Mouse (Mus musculus) forebrain, embryonic 15.5 days (tissue): ENCODE results near the gene Igbp1. TPM values are rescaled to one million over a fixed set of nuclear protein-coding genes. Genes with fewer than 3 reads are reported as not detected.
A peak's percentile ranks its signal among the peaks of the same experiment; 100 is the strongest.

Experiments used
- ATAC-seq: fragments of 200-750 bp; cut with Nextera tagmentation; replicated peaks from 2 replicates; pipeline ENCODE4 v1.8.0; 2017; ENCODE audit warnings: mild to moderate bottlenecking, moderate TSS enrichment, moderate library complexity
- H3K27ac ChIP-seq: fragments of 300-500 bp; sonication (generic); replicated peaks from 2 replicates; pipeline ENCODE4 v1.5.1; 2015; ENCODE audit warnings: mild to moderate bottlenecking, inconsistent platforms
- H3K27me3 ChIP-seq: fragments of 300-500 bp; sonication (generic); 2 replicates; pipeline ENCODE4 v1.6.1; 2015; ENCODE audit warnings: inconsistent platforms
- H3K36me3 ChIP-seq: fragments of 300-500 bp; sonication (generic); 2 replicates; pipeline ENCODE4 v1.6.1; 2015; ENCODE audit warnings: mild to moderate bottlenecking, inconsistent platforms
- H3K4me1 ChIP-seq: fragments of 300-500 bp; sonication (generic); 2 replicates; pipeline ENCODE4 v1.6.1; 2015; ENCODE audit warnings: inconsistent platforms
- H3K4me2 ChIP-seq: fragments of 300-500 bp; sonication (generic); replicated peaks from 2 replicates; pipeline ENCODE4 v1.6.1; 2015; ENCODE audit warnings: mild to moderate bottlenecking, inconsistent platforms
- H3K4me3 ChIP-seq: fragments of 300-500 bp; sonication (generic); 2 replicates; pipeline ENCODE4 v1.5.1; 2015; ENCODE audit warnings: mild to moderate bottlenecking, inconsistent platforms
- H3K9ac ChIP-seq: fragments of 300-500 bp; sonication (generic); replicated peaks from 2 replicates; pipeline ENCODE4 v1.6.1; 2015; ENCODE audit warnings: mild to moderate bottlenecking, inconsistent platforms
- H3K9me3 ChIP-seq: fragments of 300-500 bp; sonication (generic); 2 replicates; pipeline ENCODE4 v1.6.1; 2016; ENCODE audit warnings: inconsistent platforms
- WGBS: fragments of 180-500 bp; shearing (Covaris S2); methylation state at CpG from one replicate; pipeline ENCODE4 v1.1.7; 2015; ENCODE audit warnings: mixed read lengths; 5-methylcytosine and 5-hydroxymethylcytosine counted together
- polyA plus RNA-seq: library from polyadenylated mRNA; unstranded; fragments of >200 nt; fragmentation: Nextera tagmentation; extraction: Ambion mirVana; gene quantifications from 2 replicates; pipeline ENCODE4 v1.2.1, GENCODE M21; 2015

The Igbp1 gene
- 26.9 and 27.0 TPM in 2 replicates for polyA plus RNA-seq

GRCm38 (mm10) chrX:100494068-100494978, at the start of gene Igbp1:
Gene Igbp1 (plus strand): TSS chrX:100494291.
- 20% methylated on average over 32 of the region's 32 CpGs for WGBS
- peak; percentile 99 for ATAC-seq
- Histone ChIP-seq H3K4me1 (peaks cover 14% of the 10 kb centered on the region), H3K9me3 (no peaks in the 10 kb centered on the region), H3K4me2 (peak within 1 kb of the TSS; percentile 55), H3K9ac (peak within 1 kb of the TSS; percentile 51), H3K4me3 (peak within 1 kb of the TSS; percentile 68), H3K27ac (peak within 1 kb of the TSS; percentile 52; the same call in 1 of the 2 replicates), H3K27me3 (no peaks in the 10 kb centered on the region), H3K36me3 (peaks cover 6% of the 10 kb centered on the region; the same call in 1 of the 2 replicates)

DNA sequence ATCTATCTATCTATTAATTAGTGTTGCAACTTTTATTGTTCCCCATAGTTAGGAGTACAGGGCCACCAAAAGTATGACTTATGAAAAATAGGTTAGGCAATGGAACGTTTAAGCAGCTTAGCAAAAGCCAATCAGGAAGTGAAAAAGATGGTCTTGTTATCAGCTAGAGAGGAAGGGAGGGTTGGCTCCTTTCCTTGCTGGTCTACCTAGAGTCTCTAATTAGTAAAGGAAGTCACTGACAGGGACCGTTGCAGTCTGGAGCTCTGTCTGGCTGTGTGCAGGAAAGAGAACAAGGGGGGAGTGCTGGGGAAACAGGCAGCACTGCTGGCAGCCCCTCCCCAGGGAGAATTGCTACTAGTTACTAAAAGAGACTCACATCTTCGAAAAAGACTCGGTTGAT, 26.0 kb upstream of the Igbp1 start:
- no peak overlapping the region for H3K27ac ChIP-seq
- H3K27me3 ChIP-seq = no peaks in the 10 kb centered on the region

DNA sequence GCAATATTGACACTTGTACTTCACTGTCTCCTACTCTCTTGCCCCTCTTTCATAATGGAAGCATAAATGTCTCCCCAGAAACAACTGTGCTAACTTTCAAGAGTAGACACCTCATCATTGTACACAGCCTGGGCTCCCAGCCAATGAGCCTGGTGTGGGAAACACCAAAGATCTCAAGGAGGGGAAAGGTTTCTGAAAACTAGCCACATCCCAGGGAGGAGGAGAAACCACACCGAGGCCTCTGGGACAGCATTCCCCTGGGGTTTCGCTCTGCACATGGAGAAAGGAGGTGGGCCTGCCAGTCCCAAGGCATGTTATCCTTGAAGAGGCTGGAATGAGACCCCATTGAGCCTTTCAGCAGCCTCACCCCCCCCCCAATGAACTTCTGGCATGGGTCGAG, 24.0 kb upstream of the Igbp1 start:
- Histone ChIP-seq H3K4me3 (no peak overlapping the region), H3K27me3 (no peaks in the 10 kb centered on the region), H3K36me3 (no peaks in the 10 kb centered on the region), H3K4me1 (no peaks in the 10 kb centered on the region), H3K9ac (no peak overlapping the region), H3K9me3 (no peaks in the 10 kb centered on the region), H3K27ac (no peak overlapping the region), H3K4me2 (no peak overlapping the region)
- WGBS = 85% methylated on average over 3 of the region's 3 CpGs
- ATAC-seq = no peak

More for the DNA sequence above, 26.0 kb upstream of the Igbp1 start:
- Histone ChIP-seq H3K4me2 (no peak overlapping the region), H3K9me3 (no peaks in the 10 kb centered on the region), H3K36me3 (no peaks in the 10 kb centered on the region), H3K4me1 (no peaks in the 10 kb centered on the region), H3K4me3 (no peak overlapping the region), H3K9ac (no peak overlapping the region)
- 68% methylated on average over 4 of the region's 4 CpGs for WGBS
- ATAC-seq = no peak

DNA sequence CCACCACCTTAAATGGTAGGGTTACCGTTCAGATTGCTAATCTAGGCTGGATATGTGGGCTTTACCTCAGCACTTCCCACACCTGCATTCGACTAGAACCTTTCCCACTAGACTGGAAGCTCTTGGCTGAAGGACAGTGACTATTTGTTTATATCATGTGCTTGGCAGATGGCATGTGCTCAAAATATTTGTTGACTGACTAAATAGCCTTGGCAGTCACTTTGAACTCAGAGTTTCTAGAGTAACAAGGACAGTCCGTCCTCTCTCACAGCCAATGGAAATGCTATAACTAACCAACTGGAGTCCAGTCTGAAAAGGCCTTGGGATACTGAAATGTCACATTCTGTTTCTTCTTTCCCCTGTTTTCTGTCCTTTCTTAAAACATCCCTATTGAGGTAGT, 22.6 kb upstream of the Igbp1 start:
- no peaks in the 10 kb centered on the region for H3K9me3 ChIP-seq
- H3K36me3 ChIP-seq = no peaks in the 10 kb centered on the region
- H3K4me2 ChIP-seq = no peak overlapping the region
- H3K9ac ChIP-seq = no peak overlapping the region
- H3K27me3 ChIP-seq = no peaks in the 10 kb centered on the region
- no peak overlapping the region for H3K4me3 ChIP-seq
- WGBS = 85% methylated on average over 3 of the region's 3 CpGs
- H3K4me1 ChIP-seq = no peaks in the 10 kb centered on the region
- no peak overlapping the region for H3K27ac ChIP-seq
- ATAC-seq = no peak

DNA sequence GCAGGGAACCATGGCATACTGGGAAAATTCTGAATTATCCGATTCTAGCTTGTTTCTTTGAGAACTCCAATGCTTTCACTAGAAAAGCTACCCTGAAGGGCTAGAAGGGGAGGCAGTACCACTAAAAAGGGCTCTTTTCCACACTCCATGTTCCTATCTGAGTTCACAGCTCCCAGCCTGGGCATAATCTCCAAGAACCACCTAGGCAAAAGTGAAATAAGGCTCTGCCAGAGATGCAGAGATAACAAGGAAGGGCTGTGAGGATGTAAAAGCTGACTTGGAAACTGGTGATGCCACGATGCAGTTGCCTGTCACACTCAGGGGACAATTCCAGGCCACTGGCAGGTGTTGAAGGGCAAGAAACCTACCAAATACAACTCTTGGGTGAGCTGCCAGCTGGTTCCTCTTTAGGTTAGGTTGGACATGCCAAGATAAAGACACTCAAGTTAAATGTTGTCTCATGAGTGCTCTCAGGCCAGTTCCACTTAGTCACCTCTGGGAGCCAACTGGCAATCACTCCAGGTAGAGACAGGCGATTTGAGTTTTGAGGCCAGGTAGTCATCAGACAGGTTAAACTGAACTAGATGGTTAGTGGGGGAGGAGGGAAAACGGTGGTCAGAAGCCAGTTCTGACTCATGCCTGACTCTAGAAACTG, 18.4 kb upstream of the Igbp1 start:
- no peak overlapping the region for H3K27ac ChIP-seq
- no peak overlapping the region for H3K9ac ChIP-seq
- no peaks in the 10 kb centered on the region for H3K4me1 ChIP-seq
- no peaks in the 10 kb centered on the region for H3K27me3 ChIP-seq
- no peak for ATAC-seq
- no peak overlapping the region for H3K4me2 ChIP-seq
- no peaks in the 10 kb centered on the region for H3K9me3 ChIP-seq
- no peaks in the 10 kb centered on the region for H3K36me3 ChIP-seq
- no peak overlapping the region for H3K4me3 ChIP-seq
- WGBS = 70% methylated on average over 4 of the region's 4 CpGs

DNA sequence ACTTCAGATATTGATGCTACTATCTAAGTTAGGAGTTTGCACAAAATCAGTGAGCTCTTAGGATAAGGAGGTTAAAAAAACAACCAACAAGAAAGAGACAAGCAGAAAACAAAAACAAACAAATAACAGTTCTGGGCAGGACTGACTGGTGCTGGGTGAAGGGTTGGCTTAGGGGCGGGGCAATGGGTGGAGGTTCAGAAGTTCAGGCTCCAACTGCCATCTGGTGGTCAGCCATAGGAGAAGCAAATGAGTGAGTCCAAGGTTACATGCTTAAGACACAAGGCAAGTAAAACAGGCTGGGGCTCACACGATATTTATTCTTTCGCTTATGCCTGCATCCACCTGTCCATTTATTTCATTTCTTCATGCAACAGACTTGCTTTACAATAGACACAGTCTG, 13.8 kb upstream of the Igbp1 start:
- H3K9ac ChIP-seq = no peak overlapping the region
- H3K4me3 ChIP-seq = no peak overlapping the region
- H3K4me2 ChIP-seq = no peak overlapping the region
- H3K4me1 ChIP-seq = no peaks in the 10 kb centered on the region
- H3K36me3 ChIP-seq = no peaks in the 10 kb centered on the region
- H3K27ac ChIP-seq = no peak overlapping the region
- peak; percentile 90 for ATAC-seq
- no peaks in the 10 kb centered on the region for H3K27me3 ChIP-seq
- no peaks in the 10 kb centered on the region for H3K9me3 ChIP-seq
- 36% methylated on average over 3 of the region's 3 CpGs for WGBS

GRCm38 (mm10) chrX:100493500-100494067, 507 bp upstream of the Igbp1 start:
- H3K9me3 ChIP-seq = no peaks in the 10 kb centered on the region
- 14% methylated on average over 22 of the region's 22 CpGs for WGBS
- H3K4me2 ChIP-seq = peak overlapping the region; percentile 55
- no peak overlapping the region for H3K27ac ChIP-seq
- ATAC-seq = peak; percentile 72
- H3K36me3 ChIP-seq = peaks cover 6% of the 10 kb centered on the region; the same call in 1 of the 2 replicates
- H3K4me1 ChIP-seq = peaks cover 14% of the 10 kb centered on the region
- H3K9ac ChIP-seq = 0 out of 2 replicates have a peak overlapping the region, but pooled peaks have one; percentile 13
- H3K4me3 ChIP-seq = peak overlapping the region; percentile 68
- H3K27me3 ChIP-seq = no peaks in the 10 kb centered on the region

DNA sequence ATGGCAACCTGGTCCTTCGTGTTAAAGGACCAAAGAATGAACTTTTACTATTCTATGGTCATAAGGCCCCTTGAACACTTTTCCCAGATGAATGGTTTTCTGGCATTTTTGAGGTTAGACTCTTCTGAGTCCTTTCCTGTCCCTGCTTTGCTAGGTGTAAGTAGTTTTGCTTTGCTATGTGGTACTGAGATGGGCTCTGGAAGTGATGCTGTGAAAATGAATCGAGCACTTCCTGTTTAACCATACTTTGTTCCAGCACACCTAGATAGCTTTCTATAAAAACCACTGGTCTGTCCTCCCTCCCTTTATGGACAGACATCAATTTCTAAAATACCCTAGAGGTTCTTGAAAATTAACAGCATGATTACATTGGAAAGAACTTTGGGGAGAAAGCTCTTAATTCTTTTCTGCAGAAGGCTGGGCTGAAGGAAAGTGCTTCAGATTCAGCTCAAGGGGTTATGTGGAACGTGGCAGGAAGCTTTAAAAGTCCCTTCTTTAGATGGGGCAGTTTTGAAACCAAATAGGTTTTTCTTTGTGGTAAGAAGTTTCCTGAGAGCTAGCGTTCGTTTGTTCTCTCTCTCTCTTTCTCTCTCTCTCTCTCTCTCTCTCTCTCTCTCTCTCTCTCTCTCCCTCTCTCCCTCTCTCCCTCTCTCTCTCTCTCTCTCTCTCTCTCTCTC, 10.2 kb downstream of the Igbp1 start:
- no peaks in the 10 kb centered on the region for H3K9me3 ChIP-seq
- H3K36me3 ChIP-seq = no peaks in the 10 kb centered on the region
- H3K4me1 ChIP-seq = no peaks in the 10 kb centered on the region
- ATAC-seq = no peak
- H3K4me2 ChIP-seq = no peak overlapping the region
- no peak overlapping the region for H3K4me3 ChIP-seq
- H3K27ac ChIP-seq = no peak overlapping the region
- no peak overlapping the region for H3K9ac ChIP-seq
- H3K27me3 ChIP-seq = no peaks in the 10 kb centered on the region
- 84% methylated on average over 5 of the region's 5 CpGs for WGBS

- 90% methylated on average over 4 of the region's 4 CpGs for WGBS
- Histone ChIP-seq H3K27me3 (no peaks in the 10 kb centered on the region), H3K9ac (no peak overlapping the region)
Observed at GRCm38 (mm10) chrX:100508164-100508563, 14.1 kb downstream of the Igbp1 start.

GRCm38 (mm10) chrX:100509921-100510320, 15.8 kb downstream of the Igbp1 start:
- H3K27me3 ChIP-seq = no peaks in the 10 kb centered on the region
- no peak overlapping the region for H3K4me2 ChIP-seq
- ATAC-seq = no peak
- H3K4me3 ChIP-seq = no peak overlapping the region
- WGBS = 91% methylated on average over 3 of the region's 3 CpGs
- H3K27ac ChIP-seq = no peak overlapping the region
- H3K4me1 ChIP-seq = no peaks in the 10 kb centered on the region
- no peaks in the 10 kb centered on the region for H3K9me3 ChIP-seq
- no peak overlapping the region for H3K9ac ChIP-seq
- no peaks in the 10 kb centered on the region for H3K36me3 ChIP-seq

More at GRCm38 (mm10) chrX:100508164-100508563, 14.1 kb downstream of the Igbp1 start:
- Histone ChIP-seq H3K4me2 (no peak overlapping the region), H3K4me1 (no peaks in the 10 kb centered on the region), H3K36me3 (no peaks in the 10 kb centered on the region), H3K27ac (no peak overlapping the region), H3K4me3 (no peak overlapping the region), H3K9me3 (no peaks in the 10 kb centered on the region)
- ATAC-seq = no peak

GRCm38 (mm10) chrX:100516683-100517082, 22.6 kb downstream of the Igbp1 start:
- 86% methylated on average over 3 of the region's 3 CpGs for WGBS
- no peaks in the 10 kb centered on the region for H3K27me3 ChIP-seq
- H3K9ac ChIP-seq = no peak overlapping the region
- ATAC-seq = no peak
- no peaks in the 10 kb centered on the region for H3K9me3 ChIP-seq
- no peak overlapping the region for H3K27ac ChIP-seq
- no peak overlapping the region for H3K4me3 ChIP-seq
- no peaks in the 10 kb centered on the region for H3K4me1 ChIP-seq
- no peaks in the 10 kb centered on the region; the same call in 1 of the 2 replicates for H3K36me3 ChIP-seq
- no peak overlapping the region for H3K4me2 ChIP-seq
